Mouse (Mus musculus): Measurements from ENCODE around the gene Smtn. TPM values are rescaled to one million over a fixed set of nuclear protein-coding genes. Genes with fewer than 3 reads are reported as not detected.
A peak's percentile ranks its signal among the peaks of the same experiment; 100 is the strongest.

The Smtn gene
- polyA plus RNA-seq, 1 experiment from 2014 or later = 103 TPM

DNA sequence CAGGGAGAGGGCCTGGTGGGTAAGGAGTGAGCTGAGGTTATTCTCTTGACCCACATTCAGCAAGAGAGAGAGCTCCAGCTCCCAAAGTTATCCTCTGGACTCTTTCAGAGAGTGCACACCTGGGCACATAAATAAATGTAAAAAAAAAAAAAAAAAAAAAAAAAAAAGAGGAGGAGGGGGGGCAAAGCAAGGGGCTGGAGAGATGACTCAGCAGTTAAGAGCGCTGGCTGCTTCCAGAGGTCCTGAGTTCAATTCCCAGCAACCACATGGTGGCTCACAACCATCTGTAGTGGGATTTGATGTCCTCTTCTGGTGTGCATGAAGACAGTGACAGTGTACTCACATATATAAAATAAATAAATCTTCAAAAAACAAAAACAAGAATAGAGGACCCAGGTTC lies 43.1 kb downstream of the Smtn start:
- no peak overlapping the region for H3K9ac ChIP-seq (ENCODE audit: low read length)
- H3K27ac ChIP-seq (replicated peaks) = no peak overlapping the region; the same call in 1 of the 2 replicates
- H3K27me3 ChIP-seq (ENCODE audit: control insufficient read depth, insufficient read depth, low read length) = no peaks in the 10 kb centered on the region; the same call in 1 of the 2 replicates
- WGBS = 89% methylated on average over 1 of the region's 1 CpGs
- H3K4me3 ChIP-seq (ENCODE audit: low read depth, low read length) = no peak overlapping the region
- TF ChIP-seq EP300 (optimal IDR thresholded peaks at IDR 0.05) = no peak
- no peak for TF ChIP-seq CTCF (IDR thresholded peaks at IDR 0.05; ENCODE audit: low read depth)
- H3K4me1 ChIP-seq (replicated peaks; ENCODE audit: control insufficient read depth, insufficient read depth) = no peaks in the 10 kb centered on the region
- H3K36me3 ChIP-seq (ENCODE audit: control insufficient read depth, insufficient read depth, low read length) = no peaks in the 10 kb centered on the region
- no peak for ATAC-seq (ENCODE audit: low FRiP score, low TSS enrichment)
- no peak for DNase-seq (ENCODE audit: low spot score)
- H3K9me3 ChIP-seq (ENCODE audit: control insufficient read depth, low read length) = no peaks in the 10 kb centered on the region
- no peak overlapping the region for H3K4me2 ChIP-seq (replicated peaks; ENCODE audit: low read depth)

DNA sequence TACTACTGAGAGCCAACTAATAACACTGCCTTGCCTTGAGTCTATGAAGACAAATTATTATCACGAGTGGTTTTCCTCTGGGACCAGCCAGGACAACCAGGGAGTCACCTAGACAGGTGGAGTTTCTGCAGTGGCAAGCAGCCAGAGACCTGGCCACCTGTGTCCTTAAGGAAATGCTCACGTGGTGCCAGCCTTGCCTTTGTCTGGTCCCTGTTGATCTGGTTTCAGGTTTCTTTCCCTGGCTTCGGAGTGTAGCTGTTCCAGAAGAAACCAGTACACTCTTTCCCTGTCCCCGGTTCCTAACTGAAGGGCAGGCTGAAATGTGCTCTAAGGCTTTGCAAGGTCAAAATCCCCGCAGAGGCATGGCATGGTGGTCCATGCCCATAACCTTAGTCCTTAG lies 43.7 kb downstream of the Smtn start:
- WGBS = 42% methylated on average over 5 of the region's 5 CpGs

DNA sequence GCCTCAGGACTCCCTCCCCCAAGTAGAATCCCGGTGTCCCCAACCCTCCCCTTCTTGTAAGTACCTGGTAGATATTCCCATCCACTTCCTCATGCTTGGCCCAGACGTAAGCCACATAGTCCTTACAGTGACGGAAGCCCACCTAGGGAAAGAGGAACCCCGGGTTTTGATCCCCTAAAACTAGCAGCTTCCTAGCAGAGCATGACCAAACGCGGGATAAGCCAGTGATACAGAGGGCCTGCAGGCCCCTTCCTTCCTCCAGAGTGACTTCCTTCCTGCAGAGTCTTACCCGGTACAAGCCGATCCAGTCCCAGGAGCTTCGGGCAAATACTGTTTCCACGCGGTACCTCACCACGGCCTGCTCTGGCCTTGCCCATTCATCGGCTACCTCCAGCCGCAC lies 44.9 kb downstream of the Smtn start:
- ATAC-seq (ENCODE audit: low FRiP score, low TSS enrichment) = no peak
- H3K4me1 ChIP-seq (replicated peaks; ENCODE audit: control insufficient read depth, insufficient read depth) = no peaks in the 10 kb centered on the region
- TF ChIP-seq CTCF (IDR thresholded peaks at IDR 0.05; ENCODE audit: low read depth) (no peak), EP300 (optimal IDR thresholded peaks at IDR 0.05) (no peak)
- H3K9ac ChIP-seq (ENCODE audit: low read length) = no peak overlapping the region
- no peaks in the 10 kb centered on the region for H3K9me3 ChIP-seq (ENCODE audit: control insufficient read depth, low read length)
- no peak overlapping the region for H3K4me3 ChIP-seq (ENCODE audit: low read depth, low read length)
- no peak for DNase-seq (ENCODE audit: low spot score)
- 90% methylated on average over 14 of the region's 14 CpGs for WGBS
- H3K36me3 ChIP-seq (ENCODE audit: control insufficient read depth, insufficient read depth, low read length) = no peaks in the 10 kb centered on the region
- H3K27ac ChIP-seq (replicated peaks) = no peak overlapping the region
- no peak overlapping the region for H3K4me2 ChIP-seq (replicated peaks; ENCODE audit: low read depth)
- H3K27me3 ChIP-seq (ENCODE audit: control insufficient read depth, insufficient read depth, low read length) = no peaks in the 10 kb centered on the region

More for the DNA sequence above, 43.7 kb downstream of the Smtn start:
- Histone ChIP-seq H3K27me3 (ENCODE audit: control insufficient read depth, insufficient read depth, low read length) (no peaks in the 10 kb centered on the region; the same call in 1 of the 2 replicates), H3K9me3 (ENCODE audit: control insufficient read depth, low read length) (no peaks in the 10 kb centered on the region), H3K4me2 (replicated peaks; ENCODE audit: low read depth) (no peak overlapping the region), H3K4me1 (replicated peaks; ENCODE audit: control insufficient read depth, insufficient read depth) (no peaks in the 10 kb centered on the region), H3K36me3 (ENCODE audit: control insufficient read depth, insufficient read depth, low read length) (no peaks in the 10 kb centered on the region), H3K9ac (ENCODE audit: low read length) (no peak overlapping the region), H3K4me3 (ENCODE audit: low read depth, low read length) (no peak overlapping the region), H3K27ac (replicated peaks) (peak overlapping the region; percentile 61)
- ATAC-seq (ENCODE audit: low FRiP score, low TSS enrichment) = peak; percentile 70
- TF ChIP-seq CTCF (IDR thresholded peaks at IDR 0.05; ENCODE audit: low read depth) (no peak), EP300 (optimal IDR thresholded peaks at IDR 0.05) (no peak)
- peak; percentile 79 for DNase-seq (ENCODE audit: low spot score)

DNA sequence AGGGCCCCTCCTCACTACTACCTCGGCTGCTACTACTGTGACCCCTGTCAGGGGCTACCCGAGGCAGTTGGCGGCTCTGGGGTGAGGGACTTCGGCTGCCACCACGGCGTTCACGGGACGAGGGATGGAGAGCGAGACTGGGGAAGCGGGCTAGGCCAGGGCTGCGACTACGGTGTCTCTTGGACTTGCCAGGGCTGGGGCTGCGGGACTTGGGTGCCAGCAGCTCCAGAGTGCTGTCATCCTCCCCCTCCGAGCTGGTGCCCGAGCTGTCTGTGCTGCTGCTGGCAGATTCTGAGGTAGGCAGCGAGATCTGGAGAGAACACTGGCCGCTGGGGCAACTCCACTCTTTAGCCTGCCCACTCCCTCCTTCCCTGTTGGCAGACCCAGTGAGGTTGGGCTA lies 45.6 kb downstream of the Smtn start:
- 83% methylated on average over 17 of the region's 17 CpGs for WGBS
- Histone ChIP-seq H3K27ac (replicated peaks) (no peak overlapping the region), H3K4me2 (replicated peaks; ENCODE audit: low read depth) (no peak overlapping the region), H3K36me3 (ENCODE audit: control insufficient read depth, insufficient read depth, low read length) (no peaks in the 10 kb centered on the region), H3K9ac (ENCODE audit: low read length) (no peak overlapping the region), H3K9me3 (ENCODE audit: control insufficient read depth, low read length) (no peaks in the 10 kb centered on the region), H3K4me1 (replicated peaks; ENCODE audit: control insufficient read depth, insufficient read depth) (no peaks in the 10 kb centered on the region), H3K4me3 (ENCODE audit: low read depth, low read length) (no peak overlapping the region), H3K27me3 (ENCODE audit: control insufficient read depth, insufficient read depth, low read length) (no peaks in the 10 kb centered on the region)
- no peak for ATAC-seq (ENCODE audit: low FRiP score, low TSS enrichment)
- no peak for TF ChIP-seq EP300 (optimal IDR thresholded peaks at IDR 0.05)
- no peak for TF ChIP-seq CTCF (IDR thresholded peaks at IDR 0.05; ENCODE audit: low read depth)
- peak; percentile 11 for DNase-seq (ENCODE audit: low spot score)

DNA sequence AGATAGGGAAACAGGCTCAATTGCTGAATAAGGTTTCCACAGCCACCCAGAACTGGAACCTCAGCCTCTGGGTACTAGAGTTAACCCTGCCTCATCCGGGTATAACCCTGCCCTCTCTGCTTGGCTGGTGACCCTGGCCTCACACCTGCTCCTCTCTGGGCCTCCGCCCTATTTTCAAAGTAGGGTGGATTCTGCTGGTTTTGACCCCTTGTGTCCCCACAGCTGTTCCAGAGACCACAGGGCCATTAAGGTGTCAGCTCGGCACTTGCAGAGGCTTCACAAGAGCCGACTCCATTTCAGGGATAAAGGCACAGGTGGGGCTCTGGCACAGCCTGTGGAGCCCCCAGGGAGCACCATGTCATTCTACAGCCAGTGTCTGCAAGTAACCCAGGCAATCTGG lies 47.7 kb downstream of the Smtn start:
- no peak overlapping the region for H3K4me2 ChIP-seq (replicated peaks; ENCODE audit: low read depth)
- DNase-seq (ENCODE audit: low spot score) (peak; percentile 12), ATAC-seq (ENCODE audit: low FRiP score, low TSS enrichment) (no peak)
- H3K27me3 ChIP-seq (ENCODE audit: control insufficient read depth, insufficient read depth, low read length) = no peaks in the 10 kb centered on the region
- H3K9me3 ChIP-seq (ENCODE audit: control insufficient read depth, low read length) = no peaks in the 10 kb centered on the region
- no peak for TF ChIP-seq EP300 (optimal IDR thresholded peaks at IDR 0.05)
- TF ChIP-seq CTCF (IDR thresholded peaks at IDR 0.05; ENCODE audit: low read depth) = no peak
- H3K4me1 ChIP-seq (replicated peaks; ENCODE audit: control insufficient read depth, insufficient read depth) = 0 out of 2 replicates have a peak, but pooled peaks cover 1% of the 10 kb centered on the region
- H3K4me3 ChIP-seq (ENCODE audit: low read depth, low read length) = no peak overlapping the region
- H3K36me3 ChIP-seq (ENCODE audit: control insufficient read depth, insufficient read depth, low read length) = no peaks in the 10 kb centered on the region
- H3K27ac ChIP-seq (replicated peaks) = 0 out of 2 replicates have a peak overlapping the region, but pooled peaks have one; percentile 4
- 54% methylated on average over 4 of the region's 4 CpGs for WGBS
- no peak overlapping the region for H3K9ac ChIP-seq (ENCODE audit: low read length)

DNA sequence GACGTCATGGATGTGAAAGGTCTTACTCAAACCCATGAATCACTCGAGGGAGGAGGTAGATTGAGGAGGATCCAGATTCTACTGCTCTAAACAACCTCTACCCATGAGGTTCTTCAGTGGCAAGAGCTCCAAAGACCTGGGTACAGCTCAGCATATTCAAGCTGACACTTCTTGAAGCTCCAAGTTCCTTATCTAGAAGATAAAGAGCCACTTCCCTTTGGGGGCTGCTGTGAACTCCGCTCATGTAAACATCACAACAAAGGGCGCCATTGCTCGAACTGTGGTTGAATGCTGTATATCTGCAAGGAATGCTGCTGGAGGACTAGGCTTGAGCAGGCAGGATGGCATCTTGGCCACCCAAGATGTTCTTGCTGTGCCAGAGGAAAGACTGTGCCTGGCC lies 51.4 kb downstream of the Smtn start:
- H3K27me3 ChIP-seq (ENCODE audit: control insufficient read depth, insufficient read depth, low read length) = no peaks in the 10 kb centered on the region
- H3K27ac ChIP-seq (replicated peaks) = no peak overlapping the region
- no peak for DNase-seq (ENCODE audit: low spot score)
- WGBS = 63% methylated on average over 5 of the region's 5 CpGs
- H3K4me2 ChIP-seq (replicated peaks; ENCODE audit: low read depth) = no peak overlapping the region
- H3K36me3 ChIP-seq (ENCODE audit: control insufficient read depth, insufficient read depth, low read length) = no peaks in the 10 kb centered on the region
- no peak overlapping the region for H3K9ac ChIP-seq (ENCODE audit: low read length)
- ATAC-seq (ENCODE audit: low FRiP score, low TSS enrichment) = no peak
- TF ChIP-seq CTCF (IDR thresholded peaks at IDR 0.05; ENCODE audit: low read depth) (no peak), EP300 (optimal IDR thresholded peaks at IDR 0.05) (no peak)
- H3K4me3 ChIP-seq (ENCODE audit: low read depth, low read length) = no peak overlapping the region
- H3K9me3 ChIP-seq (ENCODE audit: control insufficient read depth, low read length) = no peaks in the 10 kb centered on the region
- 0 out of 2 replicates have a peak, but pooled peaks cover 3% of the 10 kb centered on the region for H3K4me1 ChIP-seq (replicated peaks; ENCODE audit: control insufficient read depth, insufficient read depth)

Data from stomach, postnatal 0 days (tissue).